Mouse (Mus musculus): Measurements from ENCODE around the gene Clcn1. TPM values are rescaled to one million over a fixed set of nuclear protein-coding genes. Genes with fewer than 3 reads are reported as not detected.

Clcn1 gene
- 0.05 TPM in 1 of 2 replicates, not detected in the other for polyA plus RNA-seq (2015; fragmentation: Nextera tagmentation; extraction: Ambion mirVana)

DNA sequence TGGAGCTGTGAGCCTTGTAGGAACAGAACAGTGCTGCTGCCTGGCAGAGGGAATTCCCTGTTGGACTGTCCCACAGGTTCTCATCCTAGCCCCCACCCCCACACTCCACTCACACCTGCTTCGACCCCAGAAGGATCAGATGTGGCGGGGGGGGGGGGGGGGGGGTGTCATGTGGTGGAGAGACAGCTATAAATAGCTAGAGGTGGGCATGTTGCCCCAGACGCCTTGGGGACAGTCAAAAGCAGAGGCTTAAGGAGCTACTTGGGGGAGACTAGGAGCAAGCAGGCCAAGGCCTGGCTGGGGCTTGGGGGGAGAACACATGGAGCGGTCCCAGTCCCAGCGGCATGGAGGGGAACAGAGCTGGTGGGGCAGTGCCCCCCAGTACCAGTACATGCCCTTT is at the start of gene Clcn1:
Clcn1 (plus strand) TSS at position 238 of the 400 bp plus-strand sequence.
- Histone ChIP-seq H3K27me3 (replicated peaks; ENCODE audit: insufficient read depth, low read length) (no peaks in the 10 kb centered on the region), H3K4me3 (ENCODE audit: low read depth, low read length) (no peak within 1 kb of the TSS), H3K4me1 (ENCODE audit: insufficient read depth, low read depth, low read length) (no peaks in the 10 kb centered on the region), H3K36me3 (ENCODE audit: insufficient read depth, low read length) (peaks cover 6% of the 10 kb centered on the region; the same call in 1 of the 2 replicates), H3K4me2 (replicated peaks; ENCODE audit: low read depth, low read length) (no peak within 1 kb of the TSS), H3K27ac (ENCODE audit: low read length) (no peak within 1 kb of the TSS), H3K9ac (replicated peaks; ENCODE audit: low read depth) (no peak within 1 kb of the TSS), H3K9me3 (ENCODE audit: low read length) (no peaks in the 10 kb centered on the region)
- ATAC-seq (no peak), DNase-seq (ENCODE audit: low spot score) (no peak)
- WGBS, result 69% methylated on average over 5 of the region's 5 CpGs
- TF ChIP-seq EP300 (IDR thresholded peaks at IDR 0.05) (no peak), CTCF (IDR thresholded peaks at IDR 0.05) (no peak)

DNA sequence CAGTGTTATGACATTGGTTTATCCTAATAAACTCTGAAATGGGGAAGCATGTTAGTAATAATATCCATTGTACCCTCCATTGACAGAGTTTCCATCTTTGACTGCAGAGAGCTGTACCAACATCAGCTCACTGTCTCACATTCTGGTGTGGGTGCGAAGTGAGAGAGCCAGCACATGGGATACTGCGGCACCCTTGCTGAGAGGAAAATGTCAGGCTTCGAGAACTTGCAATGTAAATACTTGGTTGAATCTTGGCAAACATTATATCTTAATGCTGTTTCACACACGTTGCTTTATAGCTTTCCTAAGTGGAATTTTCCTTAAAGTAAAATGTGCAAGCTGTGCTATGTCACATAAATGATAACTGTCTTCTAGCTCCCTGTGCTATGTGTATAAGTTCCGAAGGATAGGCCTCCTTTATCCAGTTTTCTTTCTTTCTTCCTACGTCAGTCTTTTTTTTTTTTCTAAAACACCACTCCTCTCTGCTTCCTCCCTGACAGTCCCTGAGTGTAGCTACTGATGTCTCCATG is 49.1 kb upstream of the Clcn1 start:
- Histone ChIP-seq H3K27ac (ENCODE audit: low read length) (no peak overlapping the region), H3K4me3 (ENCODE audit: low read depth, low read length) (no peak overlapping the region), H3K4me2 (replicated peaks; ENCODE audit: low read depth, low read length) (no peak overlapping the region), H3K9ac (replicated peaks; ENCODE audit: low read depth) (no peak overlapping the region), H3K9me3 (ENCODE audit: low read length) (no peaks in the 10 kb centered on the region), H3K4me1 (ENCODE audit: insufficient read depth, low read depth, low read length) (no peaks in the 10 kb centered on the region; the same call in 1 of the 2 replicates), H3K36me3 (ENCODE audit: insufficient read depth, low read length) (no peaks in the 10 kb centered on the region), H3K27me3 (replicated peaks; ENCODE audit: insufficient read depth, low read length) (no peaks in the 10 kb centered on the region)
- TF ChIP-seq EP300 (IDR thresholded peaks at IDR 0.05) (no peak), CTCF (IDR thresholded peaks at IDR 0.05) (no peak)
- DNase-seq (ENCODE audit: low spot score), result no peak
- 46% methylated on average over 6 of the region's 6 CpGs for WGBS
- ATAC-seq, result no peak

DNA sequence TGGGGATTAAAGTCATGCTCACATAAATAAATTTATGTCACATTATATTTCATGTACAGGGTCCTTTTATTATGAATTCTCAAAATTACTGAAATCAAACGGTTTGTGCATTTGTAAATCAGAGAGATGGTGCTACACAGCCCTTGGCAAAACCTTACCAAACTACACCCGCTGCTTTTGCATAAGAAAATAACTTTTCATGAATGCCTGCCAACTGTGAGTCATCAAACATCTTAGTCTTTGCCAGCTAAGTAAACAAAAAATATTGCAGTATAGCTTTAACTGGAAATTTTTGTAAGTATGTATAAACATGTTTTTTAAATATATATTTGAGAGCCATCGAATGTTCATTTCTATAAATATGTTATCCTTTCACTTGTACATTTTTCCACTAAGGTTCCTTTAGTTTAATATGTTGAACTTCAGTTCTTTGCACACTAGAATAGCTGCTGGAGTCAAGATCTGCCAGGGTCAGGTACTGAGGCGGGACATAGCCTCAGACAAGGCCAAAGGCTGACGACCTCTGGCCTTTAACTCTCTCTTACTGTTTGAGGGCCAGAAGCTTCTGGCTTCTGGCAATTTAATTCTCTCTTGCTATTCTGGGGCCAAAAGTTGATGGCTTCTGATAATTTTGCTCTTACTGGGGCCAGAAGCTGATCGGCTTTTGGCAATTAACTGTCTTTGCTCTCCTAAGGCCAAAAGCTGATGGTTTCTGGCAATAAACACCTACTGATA is 45.0 kb upstream of the Clcn1 start:
- Histone ChIP-seq H3K4me2 (replicated peaks; ENCODE audit: low read depth, low read length) (no peak overlapping the region), H3K9ac (replicated peaks; ENCODE audit: low read depth) (no peak overlapping the region), H3K36me3 (ENCODE audit: insufficient read depth, low read length) (no peaks in the 10 kb centered on the region), H3K9me3 (ENCODE audit: low read length) (no peaks in the 10 kb centered on the region), H3K4me1 (ENCODE audit: insufficient read depth, low read depth, low read length) (peaks cover 4% of the 10 kb centered on the region; the same call in 1 of the 2 replicates), H3K27ac (ENCODE audit: low read length) (peak overlapping the region; percentile 72), H3K27me3 (replicated peaks; ENCODE audit: insufficient read depth, low read length) (no peaks in the 10 kb centered on the region), H3K4me3 (ENCODE audit: low read depth, low read length) (no peak overlapping the region)
- DNase-seq (ENCODE audit: low spot score) (peak; percentile 89), ATAC-seq (0 out of 2 replicates have a peak, but pooled peaks have one; percentile 7)
- TF ChIP-seq CTCF (IDR thresholded peaks at IDR 0.05), result no peak
- TF ChIP-seq EP300 (IDR thresholded peaks at IDR 0.05), result peak; percentile 69
- whole genome bisulfite sequencing, result 45% methylated on average over 6 of the region's 6 CpGs

DNA sequence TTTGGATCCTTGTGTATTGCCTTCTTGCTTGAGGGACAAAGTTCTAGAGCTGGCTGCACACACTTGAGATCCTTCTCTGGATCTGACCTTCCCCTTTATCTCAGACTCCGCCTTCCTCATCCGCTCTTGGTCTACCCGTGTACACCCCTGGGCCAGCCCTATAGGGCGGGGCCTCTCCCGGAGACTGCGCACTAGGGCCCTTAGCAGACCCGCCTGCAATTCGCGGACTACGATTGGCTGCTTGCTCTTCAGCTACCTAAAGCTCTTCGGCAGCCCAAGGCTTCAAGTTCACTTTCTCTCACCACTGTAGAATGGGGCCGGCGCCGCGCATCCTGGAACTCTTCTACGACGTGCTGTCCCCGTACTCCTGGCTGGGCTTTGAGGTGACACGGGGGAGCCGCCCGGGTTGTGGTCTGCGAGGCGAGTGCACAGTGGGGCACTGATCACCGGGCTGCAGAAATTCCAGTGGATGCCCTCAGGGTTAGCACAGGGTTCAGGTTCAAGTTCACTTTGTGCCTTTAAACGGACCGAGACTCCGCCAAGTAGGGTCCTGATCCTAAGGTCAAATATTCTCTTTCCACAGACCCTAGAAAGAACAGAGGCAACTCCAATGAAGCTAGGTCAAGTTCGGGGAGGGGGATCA is 40.7 kb upstream of the Clcn1 start, which contains the start of gene Gstk1:
Gstk1 (plus strand) TSS at position 225 of the 643 bp plus-strand sequence.
- 2% methylated on average over 28 of the region's 28 CpGs for WGBS
- Histone ChIP-seq H3K36me3 (ENCODE audit: insufficient read depth, low read length) (no peaks in the 10 kb centered on the region), H3K4me2 (replicated peaks; ENCODE audit: low read depth, low read length) (peak within 1 kb of the TSS; percentile 79), H3K9ac (replicated peaks; ENCODE audit: low read depth) (peak within 1 kb of the TSS; percentile 71), H3K4me1 (ENCODE audit: insufficient read depth, low read depth, low read length) (peaks cover 9% of the 10 kb centered on the region; the same call in 1 of the 2 replicates), H3K4me3 (ENCODE audit: low read depth, low read length) (peak within 1 kb of the TSS; percentile 51), H3K27me3 (replicated peaks; ENCODE audit: insufficient read depth, low read length) (no peaks in the 10 kb centered on the region), H3K9me3 (ENCODE audit: low read length) (no peaks in the 10 kb centered on the region), H3K27ac (ENCODE audit: low read length) (peak within 1 kb of the TSS; percentile 83)
- TF ChIP-seq EP300 (IDR thresholded peaks at IDR 0.05) (no peak), CTCF (IDR thresholded peaks at IDR 0.05) (no peak)
- DNase-seq (ENCODE audit: low spot score) (peak; percentile 98), ATAC-seq (peak; percentile 100)

DNA sequence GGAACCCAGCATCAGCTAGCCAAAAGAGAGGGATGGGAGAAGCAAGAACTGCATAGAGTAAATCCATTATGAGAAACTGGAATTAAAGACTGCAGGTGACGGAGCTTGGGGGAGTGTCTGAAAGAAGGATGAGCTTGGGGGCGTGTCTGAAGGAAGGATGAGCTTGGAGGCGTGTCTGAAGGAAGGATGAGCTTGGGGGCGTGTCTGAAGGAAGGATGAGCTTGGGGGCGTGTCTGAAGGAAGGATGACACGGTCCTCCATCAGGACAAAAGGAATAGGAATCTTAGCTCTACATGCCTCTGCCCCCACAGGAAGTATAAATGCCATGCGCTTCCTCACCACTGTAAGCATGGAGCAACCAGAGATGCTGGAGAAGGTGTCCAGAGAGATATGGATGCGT is 39.3 kb upstream of the Clcn1 start:
- DNase-seq (ENCODE audit: low spot score), result no peak
- peaks cover 11% of the 10 kb centered on the region; the same call in 1 of the 2 replicates for H3K4me1 ChIP-seq (ENCODE audit: insufficient read depth, low read depth, low read length)
- H3K27ac ChIP-seq (ENCODE audit: low read length), result no peak overlapping the region
- no peaks in the 10 kb centered on the region for H3K27me3 ChIP-seq (replicated peaks; ENCODE audit: insufficient read depth, low read length)
- no peak overlapping the region for H3K9ac ChIP-seq (replicated peaks; ENCODE audit: low read depth)
- no peaks in the 10 kb centered on the region for H3K9me3 ChIP-seq (ENCODE audit: low read length)
- TF ChIP-seq EP300 (IDR thresholded peaks at IDR 0.05), result no peak
- TF ChIP-seq CTCF (IDR thresholded peaks at IDR 0.05), result no peak
- no peak for ATAC-seq
- WGBS, result 17% methylated on average over 8 of the region's 8 CpGs
- no peak overlapping the region for H3K4me3 ChIP-seq (ENCODE audit: low read depth, low read length)
- 0 out of 2 replicates have a peak overlapping the region, but pooled peaks have one; percentile 3 for H3K4me2 ChIP-seq (replicated peaks; ENCODE audit: low read depth, low read length)
- H3K36me3 ChIP-seq (ENCODE audit: insufficient read depth, low read length), result no peaks in the 10 kb centered on the region

DNA sequence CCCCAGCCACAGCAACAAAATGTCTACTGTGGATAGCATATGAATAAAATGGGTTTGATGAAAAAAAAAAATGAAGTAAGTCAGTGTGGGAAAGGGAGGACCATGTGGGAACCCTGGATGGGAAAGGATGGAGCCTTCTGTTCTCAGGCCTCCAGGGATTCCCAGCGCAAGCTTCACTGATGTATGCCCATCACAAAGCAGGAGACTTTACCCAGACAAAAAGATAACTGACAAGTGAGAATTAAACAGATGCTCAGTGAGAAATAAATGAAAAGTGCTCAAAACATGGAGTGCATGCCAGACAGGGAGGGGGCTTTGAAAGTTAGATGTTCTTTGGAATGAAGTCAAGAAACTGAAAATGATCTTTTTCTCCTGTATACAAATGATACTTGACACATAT is 38.5 kb upstream of the Clcn1 start:
- TF ChIP-seq EP300 (IDR thresholded peaks at IDR 0.05) (no peak), CTCF (IDR thresholded peaks at IDR 0.05) (no peak)
- no peaks in the 10 kb centered on the region for H3K36me3 ChIP-seq (ENCODE audit: insufficient read depth, low read length)
- H3K9ac ChIP-seq (replicated peaks; ENCODE audit: low read depth), result no peak overlapping the region
- no peak overlapping the region for H3K4me2 ChIP-seq (replicated peaks; ENCODE audit: low read depth, low read length)
- H3K4me1 ChIP-seq (ENCODE audit: insufficient read depth, low read depth, low read length), result peaks cover 11% of the 10 kb centered on the region; the same call in 1 of the 2 replicates
- H3K9me3 ChIP-seq (ENCODE audit: low read length), result no peaks in the 10 kb centered on the region
- no peak overlapping the region for H3K4me3 ChIP-seq (ENCODE audit: low read depth, low read length)
- 81% methylated on average over 1 of the region's 1 CpGs for WGBS
- DNase-seq (ENCODE audit: low spot score) (no peak), ATAC-seq (no peak)
- H3K27me3 ChIP-seq (replicated peaks; ENCODE audit: insufficient read depth, low read length), result no peaks in the 10 kb centered on the region
- no peak overlapping the region for H3K27ac ChIP-seq (ENCODE audit: low read length)
